Mouse (Mus musculus): ENCODE measurements around the gene Fry. TPM values are rescaled to one million over a fixed set of nuclear protein-coding genes. Genes with fewer than 3 reads are reported as not detected.

Gene Fry
- polyA plus RNA-seq, 1 experiment from 2014 or later, result 4.3 TPM

DNA sequence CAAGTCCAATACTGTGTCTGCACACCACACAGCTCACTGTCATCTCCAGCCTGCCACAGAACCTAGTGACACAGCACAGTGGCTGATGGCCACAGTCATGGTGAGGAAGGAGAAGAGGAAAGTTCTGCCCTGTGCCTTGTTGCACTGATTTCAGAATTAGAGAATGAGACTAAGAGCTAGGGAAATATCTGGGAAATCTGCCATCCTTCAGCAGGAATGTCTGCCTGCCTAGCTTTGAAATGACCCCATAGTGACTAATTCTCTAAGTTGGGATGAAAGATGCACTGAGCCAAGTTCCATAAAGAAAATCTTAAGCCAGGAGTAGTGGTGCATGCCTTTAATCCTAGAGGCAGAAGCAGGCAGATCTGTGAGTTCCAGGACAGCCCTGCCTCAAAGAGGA is 334.2 kb downstream of the Fry start:
- DNase-seq (ENCODE audit: extremely low spot score, low spot score), result no peak
- H3K36me3 ChIP-seq (replicated peaks), result no peaks in the 10 kb centered on the region; the same call in 1 of the 2 replicates
- peaks cover 26% of the 10 kb centered on the region for H3K9me3 ChIP-seq
- 0 out of 2 replicates have a peak, but pooled peaks cover under 1% of the 10 kb centered on the region for H3K4me1 ChIP-seq
- no peak overlapping the region for H3K4me3 ChIP-seq
- no peak overlapping the region for H3K27ac ChIP-seq
- no peaks in the 10 kb centered on the region for H3K27me3 ChIP-seq (ENCODE audit: poor library complexity, severe bottlenecking)

DNA sequence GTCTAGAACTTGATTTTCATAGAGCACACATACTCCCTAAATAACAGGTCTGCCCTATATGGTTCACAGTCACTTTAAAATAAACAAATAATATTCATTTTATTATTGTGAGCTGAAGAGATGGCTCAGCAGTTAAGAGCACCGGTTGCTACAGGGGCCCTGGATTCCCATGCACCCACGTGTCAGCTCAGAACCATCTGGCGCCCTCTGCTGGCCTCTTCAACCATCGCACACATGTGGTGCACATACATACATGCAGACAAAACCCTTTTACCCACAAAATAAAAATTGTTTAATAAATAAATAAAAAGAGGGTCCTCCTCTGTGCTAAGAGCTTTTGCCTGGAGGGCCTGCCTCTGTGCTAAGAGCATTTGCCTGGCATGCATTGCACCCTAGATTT is 335.0 kb downstream of the Fry start:
- DNase-seq (ENCODE audit: extremely low spot score, low spot score), result no peak
- WGBS, result 83% methylated on average over 4 of the region's 4 CpGs
- H3K9me3 ChIP-seq, result peaks cover 26% of the 10 kb centered on the region
- no peaks in the 10 kb centered on the region; the same call in 1 of the 2 replicates for H3K36me3 ChIP-seq (replicated peaks)
- peaks cover 8% of the 10 kb centered on the region; the same call in 1 of the 2 replicates for H3K4me1 ChIP-seq
- no peak overlapping the region for H3K4me3 ChIP-seq
- no peak overlapping the region for H3K27ac ChIP-seq
- H3K27me3 ChIP-seq (ENCODE audit: poor library complexity, severe bottlenecking), result no peaks in the 10 kb centered on the region

DNA sequence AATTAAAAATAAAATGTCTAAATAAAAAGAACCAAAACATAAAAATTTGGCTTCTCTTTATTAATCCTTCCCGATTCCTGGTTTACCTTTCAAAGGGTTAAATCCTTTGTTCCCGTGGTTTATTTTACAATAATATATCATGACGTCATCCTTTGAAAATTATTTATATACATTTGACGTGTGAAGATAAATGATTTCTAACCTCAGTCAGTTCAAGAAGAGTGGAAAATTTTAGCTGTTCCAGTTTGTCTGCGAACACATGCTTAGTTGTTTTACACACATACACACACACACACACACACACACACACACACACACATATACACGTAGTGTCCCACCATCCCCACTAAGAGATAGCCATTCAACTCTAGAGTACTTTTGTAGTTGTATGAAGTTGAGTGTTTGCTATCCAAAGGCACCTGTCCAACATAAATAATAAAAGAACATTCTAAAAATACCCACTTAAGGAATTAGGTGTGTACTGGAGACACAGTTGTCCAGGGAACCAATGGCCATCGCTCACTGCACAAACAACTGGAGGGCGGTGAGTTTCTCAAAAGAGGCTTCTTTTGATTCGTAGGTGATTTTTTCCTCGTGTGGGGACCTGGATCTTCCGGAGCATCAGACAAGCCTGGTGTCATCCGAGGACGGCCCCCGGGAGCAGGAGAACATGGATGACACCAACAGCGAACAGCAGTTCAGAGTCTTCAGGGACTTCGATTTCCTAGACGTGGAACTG is 338.9 kb downstream of the Fry start:
- DNase-seq (ENCODE audit: extremely low spot score, low spot score), result no peak
- peaks cover 28% of the 10 kb centered on the region for H3K9me3 ChIP-seq
- peaks cover 12% of the 10 kb centered on the region; the same call in 1 of the 2 replicates for H3K4me1 ChIP-seq
- no peaks in the 10 kb centered on the region for H3K27me3 ChIP-seq (ENCODE audit: poor library complexity, severe bottlenecking)
- H3K36me3 ChIP-seq (replicated peaks), result no peaks in the 10 kb centered on the region; the same call in 1 of the 2 replicates
- no peak overlapping the region for H3K4me3 ChIP-seq
- no peak overlapping the region for H3K27ac ChIP-seq
- 91% methylated on average over 17 of the region's 17 CpGs for WGBS

GRCm38 (mm10) chr5:150457904-150458739 is 339.7 kb downstream of the Fry start:
- 79% methylated on average over 17 of the region's 17 CpGs for WGBS
- Histone ChIP-seq H3K27me3 (ENCODE audit: poor library complexity, severe bottlenecking) (no peaks in the 10 kb centered on the region), H3K36me3 (replicated peaks) (no peaks in the 10 kb centered on the region), H3K27ac (no peak overlapping the region), H3K4me1 (peaks cover 12% of the 10 kb centered on the region; the same call in 1 of the 2 replicates), H3K9me3 (peaks cover 22% of the 10 kb centered on the region), H3K4me3 (no peak overlapping the region)
- no peak for DNase-seq (ENCODE audit: extremely low spot score, low spot score)

DNA sequence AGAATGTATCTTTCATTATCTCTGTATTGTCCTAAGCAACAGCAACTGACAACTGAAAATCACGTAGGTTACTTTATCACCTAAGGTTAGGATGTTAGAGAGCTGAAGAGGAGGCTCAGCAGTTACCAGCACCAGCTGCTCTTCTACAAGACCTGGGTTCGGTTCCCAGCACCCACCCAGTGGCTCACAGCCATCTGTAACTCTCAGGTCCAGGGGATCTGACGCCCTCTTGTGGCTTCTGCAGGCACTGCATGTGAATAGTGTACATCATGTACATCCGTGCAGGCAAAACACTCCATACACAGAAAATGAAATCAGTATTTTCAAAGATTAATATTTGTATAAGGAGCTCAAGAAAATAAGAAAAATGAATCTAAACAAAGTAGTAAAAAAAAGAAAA is 341.4 kb downstream of the Fry start:
- DNase-seq (ENCODE audit: extremely low spot score, low spot score), result no peak
- Histone ChIP-seq H3K9me3 (peaks cover 8% of the 10 kb centered on the region), H3K27me3 (ENCODE audit: poor library complexity, severe bottlenecking) (no peaks in the 10 kb centered on the region), H3K27ac (no peak overlapping the region), H3K4me3 (no peak overlapping the region), H3K36me3 (replicated peaks) (no peaks in the 10 kb centered on the region), H3K4me1 (peaks cover 12% of the 10 kb centered on the region; the same call in 1 of the 2 replicates)
- 79% methylated on average over 4 of the region's 4 CpGs for WGBS

DNA sequence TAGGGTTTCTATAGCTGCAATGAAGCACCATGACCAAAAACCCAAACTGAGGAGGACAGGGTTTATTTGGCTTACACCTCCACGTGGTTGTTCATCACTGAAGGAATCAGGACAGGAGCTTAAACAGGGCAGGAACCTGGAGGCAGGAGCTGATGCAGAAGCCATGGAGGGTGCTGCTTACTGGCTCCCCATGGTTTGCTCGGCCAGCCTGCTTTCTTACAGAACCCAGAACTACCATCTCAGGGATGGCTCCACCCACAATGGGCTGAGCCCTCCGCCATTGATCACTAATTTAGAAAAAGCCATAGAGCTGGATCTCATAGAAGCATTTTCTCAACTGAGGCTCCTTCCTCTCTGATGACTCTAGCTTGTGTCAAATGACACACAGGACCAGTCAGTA is 346.3 kb downstream of the Fry start:
- Histone ChIP-seq H3K27me3 (ENCODE audit: poor library complexity, severe bottlenecking) (no peaks in the 10 kb centered on the region), H3K36me3 (replicated peaks) (no peaks in the 10 kb centered on the region), H3K9me3 (peaks cover 3% of the 10 kb centered on the region), H3K4me3 (no peak overlapping the region), H3K27ac (no peak overlapping the region), H3K4me1 (0 out of 2 replicates have a peak, but pooled peaks cover 4% of the 10 kb centered on the region)
- no peak for DNase-seq (ENCODE audit: extremely low spot score, low spot score)
- WGBS, result 69% methylated on average over 3 of the region's 3 CpGs

DNA sequence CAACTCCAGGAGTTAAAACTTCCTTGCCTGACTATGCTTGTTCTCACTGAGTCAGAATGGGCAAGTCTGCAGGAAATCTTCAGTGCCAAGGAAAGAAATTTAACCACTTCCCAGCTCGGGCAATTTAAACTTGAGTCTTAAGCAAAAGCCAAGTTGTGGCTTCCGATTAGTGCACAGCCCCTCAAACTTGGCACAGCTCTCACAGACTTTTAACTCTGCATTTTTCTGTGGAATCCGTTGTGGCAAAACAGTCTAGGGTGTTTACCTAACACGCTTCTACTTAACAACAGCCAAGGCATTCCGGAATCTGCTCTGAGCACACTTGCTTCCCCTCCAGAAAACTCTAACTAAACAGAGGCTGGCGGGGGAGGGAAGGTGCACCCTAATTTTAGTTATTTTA is 346.8 kb downstream of the Fry start:
- Histone ChIP-seq H3K27me3 (ENCODE audit: poor library complexity, severe bottlenecking) (no peaks in the 10 kb centered on the region), H3K4me1 (0 out of 2 replicates have a peak, but pooled peaks cover 4% of the 10 kb centered on the region), H3K9me3 (no peaks in the 10 kb centered on the region), H3K36me3 (replicated peaks) (no peaks in the 10 kb centered on the region), H3K4me3 (no peak overlapping the region), H3K27ac (no peak overlapping the region)
- WGBS, result 92% methylated on average over 6 of the region's 6 CpGs
- DNase-seq (ENCODE audit: extremely low spot score, low spot score), result no peak

GRCm38 (mm10) chr5:150466132-150466531 is 347.7 kb downstream of the Fry start:
- H3K4me1 ChIP-seq, result 0 out of 2 replicates have a peak, but pooled peaks cover 4% of the 10 kb centered on the region
- no peaks in the 10 kb centered on the region for H3K9me3 ChIP-seq
- no peak overlapping the region for H3K4me3 ChIP-seq
- H3K27me3 ChIP-seq (ENCODE audit: poor library complexity, severe bottlenecking), result no peaks in the 10 kb centered on the region
- WGBS, result 88% methylated on average over 12 of the region's 12 CpGs
- H3K36me3 ChIP-seq (replicated peaks), result no peaks in the 10 kb centered on the region
- no peak for DNase-seq (ENCODE audit: extremely low spot score, low spot score)
- H3K27ac ChIP-seq, result no peak overlapping the region

GRCm38 (mm10) chr5:150468431-150468830 is 350.0 kb downstream of the Fry start:
- no peak for DNase-seq (ENCODE audit: extremely low spot score, low spot score)
- Histone ChIP-seq H3K4me1 (0 out of 2 replicates have a peak, but pooled peaks cover 4% of the 10 kb centered on the region), H3K27me3 (ENCODE audit: poor library complexity, severe bottlenecking) (no peaks in the 10 kb centered on the region), H3K9me3 (no peaks in the 10 kb centered on the region), H3K4me3 (no peak overlapping the region), H3K36me3 (replicated peaks) (no peaks in the 10 kb centered on the region), H3K27ac (no peak overlapping the region)
- WGBS, result 78% methylated on average over 6 of the region's 6 CpGs

GRCm38 (mm10) chr5:150477364-150477763 is 358.9 kb downstream of the Fry start:
- Histone ChIP-seq H3K27me3 (ENCODE audit: poor library complexity, severe bottlenecking) (no peaks in the 10 kb centered on the region), H3K27ac (no peak overlapping the region), H3K36me3 (replicated peaks) (no peaks in the 10 kb centered on the region), H3K9me3 (no peaks in the 10 kb centered on the region; the same call in 1 of the 2 replicates), H3K4me1 (no peaks in the 10 kb centered on the region), H3K4me3 (no peak overlapping the region)
- no peak for DNase-seq (ENCODE audit: extremely low spot score, low spot score)
- WGBS, result 87% methylated on average over 4 of the region's 4 CpGs

- Histone ChIP-seq H3K4me1 (no peaks in the 10 kb centered on the region), H3K4me3 (no peak overlapping the region), H3K36me3 (replicated peaks) (no peaks in the 10 kb centered on the region), H3K9me3 (no peaks in the 10 kb centered on the region; the same call in 1 of the 2 replicates), H3K27ac (no peak overlapping the region), H3K27me3 (ENCODE audit: poor library complexity, severe bottlenecking) (no peaks in the 10 kb centered on the region)
- 88% methylated on average over 4 of the region's 4 CpGs for WGBS
- no peak for DNase-seq (ENCODE audit: extremely low spot score, low spot score)
These were observed 360.2 kb downstream of the Fry start for GRCm38 (mm10) chr5:150478612-150479011.

DNA sequence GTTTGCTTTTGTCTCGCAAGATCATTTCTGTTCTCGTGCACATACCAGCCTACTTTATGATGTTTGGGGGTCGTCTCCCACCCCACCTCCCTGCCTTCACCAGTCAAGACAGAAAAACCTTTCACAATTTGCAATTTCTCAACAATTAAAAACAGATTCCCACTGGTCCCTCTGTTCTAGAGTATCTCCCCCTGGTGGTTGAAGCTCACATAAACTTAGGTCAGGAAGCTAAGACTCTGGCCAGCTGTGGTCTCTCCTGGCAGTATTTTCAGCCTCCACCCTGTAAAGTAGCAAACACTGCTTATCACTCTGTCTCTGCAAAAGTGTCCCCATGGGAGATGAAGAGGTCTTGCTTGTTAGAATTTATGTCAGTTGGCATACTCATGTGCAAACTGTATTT is 366.8 kb downstream of the Fry start:
- 72% methylated on average over 3 of the region's 3 CpGs for WGBS
- Histone ChIP-seq H3K9me3 (no peaks in the 10 kb centered on the region), H3K27ac (no peak overlapping the region)

DNA sequence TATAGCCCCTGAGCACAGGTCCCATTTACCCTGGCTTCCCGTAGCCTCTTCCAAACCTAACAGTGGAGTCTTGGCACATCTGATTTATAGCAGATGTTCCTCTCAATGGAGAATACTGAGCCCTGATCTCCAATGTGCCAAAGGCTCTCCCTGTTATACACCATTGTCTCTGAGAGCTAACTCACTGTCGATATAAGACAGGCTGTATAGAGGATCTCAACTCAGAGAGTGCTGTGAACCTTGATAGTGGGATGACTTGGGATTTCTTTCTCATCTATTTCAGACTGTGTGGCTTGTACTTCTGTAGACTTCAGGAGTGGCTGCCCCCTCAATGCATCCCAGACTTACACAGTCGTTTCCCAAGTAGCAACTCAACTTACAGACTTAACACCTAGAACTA is 371.8 kb downstream of the Fry start:
- H3K9me3 ChIP-seq, result no peaks in the 10 kb centered on the region
- no peak for DNase-seq (ENCODE audit: extremely low spot score, low spot score)
- no peak overlapping the region for H3K27ac ChIP-seq
- no peaks in the 10 kb centered on the region for H3K36me3 ChIP-seq (replicated peaks)
- no peak overlapping the region for H3K4me3 ChIP-seq
- no peaks in the 10 kb centered on the region for H3K27me3 ChIP-seq (ENCODE audit: poor library complexity, severe bottlenecking)
- no peaks in the 10 kb centered on the region for H3K4me1 ChIP-seq
- WGBS, result 91% methylated on average over 3 of the region's 3 CpGs

More for the DNA sequence above, 366.8 kb downstream of the Fry start:
- Histone ChIP-seq H3K27me3 (ENCODE audit: poor library complexity, severe bottlenecking) (no peaks in the 10 kb centered on the region), H3K4me3 (no peak overlapping the region), H3K36me3 (replicated peaks) (no peaks in the 10 kb centered on the region), H3K4me1 (no peaks in the 10 kb centered on the region)
- DNase-seq (ENCODE audit: extremely low spot score, low spot score), result no peak
